Mouse (Mus musculus): ENCODE results near the gene Fam110a. TPM values are rescaled to one million over a fixed set of nuclear protein-coding genes. Genes with fewer than 3 reads are reported as not detected.

Fam110a gene
- polyA plus RNA-seq, 1 experiment from 2014 or later = 29.0 TPM

DNA sequence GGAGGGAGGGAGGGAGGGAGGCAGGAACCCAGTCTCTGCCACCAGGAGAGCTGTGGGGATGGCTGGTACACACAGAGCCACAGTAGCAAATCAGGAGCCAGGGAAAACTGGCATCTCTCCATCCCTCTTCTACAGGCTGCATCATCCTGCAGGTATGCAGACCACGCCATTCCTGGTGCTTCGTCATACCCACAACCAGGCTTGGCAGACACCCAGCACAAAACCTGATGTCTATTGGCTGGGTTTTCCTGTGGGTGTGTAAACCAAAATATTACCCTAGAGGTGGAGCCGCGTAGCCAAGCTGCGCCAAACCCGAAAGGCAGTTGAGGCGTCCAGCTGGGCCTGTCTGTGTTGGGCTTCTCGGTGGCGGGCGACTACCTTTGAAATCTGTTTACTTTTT lies 17.5 kb downstream of the Fam110a start:
- no peaks in the 10 kb centered on the region for H3K36me3 ChIP-seq (ENCODE audit: insufficient read depth, low read length)
- no peak overlapping the region for H3K9ac ChIP-seq (ENCODE audit: low read depth, low read length)
- H3K4me1 ChIP-seq (replicated peaks; ENCODE audit: insufficient read depth, low read length) = peaks cover 19% of the 10 kb centered on the region
- no peak overlapping the region for H3K27ac ChIP-seq
- H3K27me3 ChIP-seq (ENCODE audit: insufficient read depth, low read length) = no peaks in the 10 kb centered on the region
- no peaks in the 10 kb centered on the region for H3K9me3 ChIP-seq (replicated peaks; ENCODE audit: low read length)
- DNase-seq (ENCODE audit: low spot score) = no peak
- no peak for TF ChIP-seq CTCF (IDR thresholded peaks at IDR 0.05; ENCODE audit: low read depth)
- ATAC-seq (replicated peaks; ENCODE audit: low FRiP score, low read depth) = no peak
- WGBS = 67% methylated on average over 10 of the region's 10 CpGs
- H3K4me2 ChIP-seq (ENCODE audit: low read length) = no peak overlapping the region
- H3K4me3 ChIP-seq (replicated peaks; ENCODE audit: low read depth, low read length) = no peak overlapping the region

DNA sequence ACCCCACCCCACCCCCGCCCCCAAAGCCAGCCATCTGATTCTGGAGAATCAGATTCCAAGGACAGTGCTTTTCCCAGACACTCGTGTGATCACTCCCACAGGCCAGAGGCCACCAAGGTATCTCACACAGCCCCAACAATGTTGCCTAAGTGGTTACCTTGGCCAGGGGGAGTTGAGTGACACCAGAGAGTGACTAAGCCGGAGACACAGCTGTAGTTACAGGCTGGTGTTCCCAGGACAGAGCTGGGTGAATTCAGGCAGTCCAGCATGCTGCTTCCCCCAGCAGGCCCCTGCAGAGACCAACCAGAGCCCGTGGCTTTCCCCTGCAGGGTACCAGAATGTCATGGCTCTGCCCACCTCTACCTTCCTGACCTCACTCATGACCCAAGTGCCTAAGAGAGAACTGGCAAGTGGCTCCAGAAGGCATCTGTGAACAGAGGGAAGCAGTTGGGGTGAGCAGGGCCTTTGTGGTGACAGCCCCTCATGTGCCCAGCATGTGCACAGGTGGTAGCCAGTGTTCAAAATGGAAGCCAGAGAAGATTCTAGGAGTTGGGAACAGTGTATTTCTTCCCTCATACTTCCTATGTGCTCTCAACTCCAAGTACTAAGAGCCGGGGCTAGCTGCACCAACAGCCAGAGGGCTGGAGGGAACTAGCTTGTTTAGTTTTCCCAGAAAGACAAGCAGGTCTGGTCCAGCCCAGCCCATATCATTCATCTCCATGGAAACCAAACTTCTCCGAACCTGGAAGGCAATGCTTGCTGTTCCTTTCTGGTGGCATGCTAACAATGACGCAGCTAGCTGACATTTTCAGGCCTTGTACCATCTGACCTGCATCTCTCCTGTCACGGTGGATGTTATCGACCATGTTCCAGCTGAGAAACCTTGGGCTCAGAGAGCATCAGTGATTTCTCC lies 18.5 kb downstream of the Fam110a start:
- H3K9me3 ChIP-seq (replicated peaks; ENCODE audit: low read length) = no peaks in the 10 kb centered on the region
- WGBS = 58% methylated on average over 9 of the region's 9 CpGs
- H3K9ac ChIP-seq (ENCODE audit: low read depth, low read length) = no peak overlapping the region
- no peak for TF ChIP-seq CTCF (IDR thresholded peaks at IDR 0.05; ENCODE audit: low read depth)
- DNase-seq (ENCODE audit: low spot score) (no peak), ATAC-seq (replicated peaks; ENCODE audit: low FRiP score, low read depth) (no peak)
- no peaks in the 10 kb centered on the region for H3K36me3 ChIP-seq (ENCODE audit: insufficient read depth, low read length)
- H3K4me3 ChIP-seq (replicated peaks; ENCODE audit: low read depth, low read length) = no peak overlapping the region
- H3K27me3 ChIP-seq (ENCODE audit: insufficient read depth, low read length) = no peaks in the 10 kb centered on the region
- peaks cover 19% of the 10 kb centered on the region; the same call in 1 of the 2 replicates for H3K4me1 ChIP-seq (replicated peaks; ENCODE audit: insufficient read depth, low read length)
- H3K27ac ChIP-seq = peak overlapping the region; percentile 19; the same call in 1 of the 2 replicates
- no peak overlapping the region for H3K4me2 ChIP-seq (ENCODE audit: low read length)

DNA sequence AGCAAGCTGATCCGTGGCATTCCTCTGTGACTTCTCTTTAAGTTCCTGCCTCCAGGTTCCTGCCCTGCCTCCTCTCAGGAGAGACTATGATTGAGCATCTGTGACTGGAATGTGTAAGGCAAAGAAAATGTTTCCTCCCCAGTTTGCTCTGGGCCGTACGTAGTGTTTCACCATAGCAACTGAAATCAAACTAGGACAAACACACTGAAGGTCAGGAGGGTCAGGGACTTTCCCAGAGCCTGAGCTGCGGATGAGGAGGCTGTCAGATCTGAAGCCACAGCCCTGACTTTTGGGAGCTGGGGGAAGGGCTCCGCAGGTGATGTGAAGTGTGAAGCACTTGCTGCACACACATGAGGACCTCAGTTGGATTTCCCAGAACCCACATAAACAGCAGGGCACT lies 20.7 kb downstream of the Fam110a start:
- WGBS = 20% methylated on average over 5 of the region's 5 CpGs
- peak; percentile 58 for ATAC-seq (replicated peaks; ENCODE audit: low FRiP score, low read depth)
- peaks cover 16% of the 10 kb centered on the region; the same call in 1 of the 2 replicates for H3K4me1 ChIP-seq (replicated peaks; ENCODE audit: insufficient read depth, low read length)

DNA sequence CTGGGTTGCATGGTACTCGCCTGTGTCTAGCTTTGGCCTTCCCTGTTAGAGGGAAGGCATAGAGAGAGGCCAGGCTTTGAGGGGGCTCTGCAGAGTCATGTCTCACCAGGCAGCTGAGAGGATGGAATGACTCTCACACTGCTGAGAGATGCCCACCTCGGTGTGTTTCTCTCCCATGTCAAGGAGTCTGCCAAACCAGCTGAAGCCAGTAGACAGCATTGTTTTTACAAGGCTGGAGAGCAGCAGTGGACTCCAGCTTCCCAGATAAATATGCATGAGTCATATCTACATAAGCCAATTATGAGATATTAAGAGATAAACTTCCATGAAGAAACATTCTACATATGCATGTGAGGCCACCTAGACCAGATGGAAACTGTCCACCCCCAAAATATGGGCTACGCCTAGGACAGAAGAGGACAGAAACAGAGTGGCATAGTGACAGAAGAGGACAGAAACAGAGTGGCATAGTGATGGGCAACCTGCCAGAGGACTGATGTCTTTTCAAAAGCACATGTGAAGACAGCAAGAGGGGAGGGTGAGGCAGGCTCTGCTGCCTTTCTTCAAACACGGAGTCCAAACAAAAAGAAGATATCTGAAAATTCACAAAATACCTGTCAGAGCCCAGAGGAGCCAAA lies 23.4 kb downstream of the Fam110a start:
- Histone ChIP-seq H3K4me2 (ENCODE audit: low read length) (no peak overlapping the region), H3K4me1 (replicated peaks; ENCODE audit: insufficient read depth, low read length) (0 out of 2 replicates have a peak, but pooled peaks cover 7% of the 10 kb centered on the region), H3K36me3 (ENCODE audit: insufficient read depth, low read length) (no peaks in the 10 kb centered on the region), H3K9ac (ENCODE audit: low read depth, low read length) (no peak overlapping the region), H3K27me3 (ENCODE audit: insufficient read depth, low read length) (no peaks in the 10 kb centered on the region), H3K27ac (no peak overlapping the region), H3K9me3 (replicated peaks; ENCODE audit: low read length) (no peaks in the 10 kb centered on the region), H3K4me3 (replicated peaks; ENCODE audit: low read depth, low read length) (no peak overlapping the region)
- WGBS = 73% methylated on average over 4 of the region's 4 CpGs
- DNase-seq (ENCODE audit: low spot score) (no peak), ATAC-seq (replicated peaks; ENCODE audit: low FRiP score, low read depth) (no peak)
- no peak for TF ChIP-seq CTCF (IDR thresholded peaks at IDR 0.05; ENCODE audit: low read depth)

More for the DNA sequence above, 20.7 kb downstream of the Fam110a start:
- no peaks in the 10 kb centered on the region for H3K36me3 ChIP-seq (ENCODE audit: insufficient read depth, low read length)
- H3K9me3 ChIP-seq (replicated peaks; ENCODE audit: low read length) = no peaks in the 10 kb centered on the region
- no peaks in the 10 kb centered on the region for H3K27me3 ChIP-seq (ENCODE audit: insufficient read depth, low read length)
- no peak for TF ChIP-seq CTCF (IDR thresholded peaks at IDR 0.05; ENCODE audit: low read depth)
- H3K9ac ChIP-seq (ENCODE audit: low read depth, low read length) = no peak overlapping the region
- peak; percentile 75 for DNase-seq (ENCODE audit: low spot score)
- no peak overlapping the region for H3K27ac ChIP-seq
- no peak overlapping the region for H3K4me3 ChIP-seq (replicated peaks; ENCODE audit: low read depth, low read length)
- H3K4me2 ChIP-seq (ENCODE audit: low read length) = no peak overlapping the region

DNA sequence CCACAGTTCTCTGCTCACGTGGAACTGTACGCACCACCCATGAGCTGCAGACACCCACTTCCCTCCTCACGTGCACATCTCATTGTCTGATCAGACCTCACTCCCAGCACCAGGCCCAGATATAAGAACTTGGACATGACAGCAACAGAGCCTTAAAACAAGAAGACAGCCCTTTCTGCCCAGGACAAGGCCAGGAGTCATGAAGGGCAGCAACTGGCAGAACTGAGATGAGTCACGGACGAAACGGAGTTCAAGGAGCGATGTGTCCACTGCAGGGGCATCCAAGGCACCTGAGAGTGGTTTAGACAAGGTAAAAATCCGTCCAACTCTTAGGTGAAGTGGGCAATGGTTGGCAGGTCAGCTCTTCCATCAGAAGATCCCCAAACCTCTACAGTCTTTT lies 26.4 kb downstream of the Fam110a start:
- no peak overlapping the region for H3K4me2 ChIP-seq (ENCODE audit: low read length)
- no peaks in the 10 kb centered on the region for H3K4me1 ChIP-seq (replicated peaks; ENCODE audit: insufficient read depth, low read length)
- H3K27me3 ChIP-seq (ENCODE audit: insufficient read depth, low read length) = no peaks in the 10 kb centered on the region
- H3K27ac ChIP-seq = no peak overlapping the region
- no peak overlapping the region for H3K9ac ChIP-seq (ENCODE audit: low read depth, low read length)
- TF ChIP-seq CTCF (IDR thresholded peaks at IDR 0.05; ENCODE audit: low read depth) = no peak
- ATAC-seq (replicated peaks; ENCODE audit: low FRiP score, low read depth) (no peak), DNase-seq (ENCODE audit: low spot score) (no peak)
- H3K4me3 ChIP-seq (replicated peaks; ENCODE audit: low read depth, low read length) = no peak overlapping the region
- 85% methylated on average over 8 of the region's 8 CpGs for WGBS
- no peaks in the 10 kb centered on the region for H3K36me3 ChIP-seq (ENCODE audit: insufficient read depth, low read length)
- H3K9me3 ChIP-seq (replicated peaks; ENCODE audit: low read length) = no peaks in the 10 kb centered on the region

DNA sequence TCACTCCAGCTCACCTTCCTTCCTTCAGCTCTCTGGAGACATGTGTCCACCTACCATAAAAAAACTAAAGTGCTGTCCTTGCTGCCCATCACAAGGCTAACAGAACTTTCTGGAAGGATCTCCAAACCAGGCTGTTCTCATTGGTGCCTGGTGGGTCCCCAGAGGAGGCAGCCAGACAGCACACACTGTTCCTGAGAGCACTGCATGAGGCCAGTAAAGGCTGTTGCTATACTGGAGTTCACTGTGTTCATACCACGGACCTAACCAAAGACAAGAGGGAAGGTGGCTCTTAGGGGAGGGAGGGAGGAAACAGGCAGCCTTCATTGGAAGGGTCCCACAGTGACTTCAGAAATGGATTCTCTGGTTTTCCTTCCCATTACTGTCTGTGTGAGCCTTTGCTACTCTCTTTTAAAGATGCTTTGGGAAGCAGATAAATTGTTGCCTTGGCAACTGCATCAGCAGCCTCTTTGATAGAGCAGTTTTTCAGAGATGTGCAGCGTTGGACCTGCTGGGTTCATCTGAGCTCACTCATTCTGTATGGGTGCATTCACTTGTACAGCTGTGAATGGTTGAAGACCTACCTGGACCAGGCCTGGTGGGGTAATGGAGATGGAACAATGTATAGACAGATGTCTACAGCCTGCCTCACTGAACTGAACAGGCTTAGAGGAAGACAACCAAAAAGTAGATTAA lies 30.8 kb downstream of the Fam110a start:
- TF ChIP-seq CTCF (IDR thresholded peaks at IDR 0.05; ENCODE audit: low read depth) = no peak
- no peak for DNase-seq (ENCODE audit: low spot score)
- ATAC-seq (replicated peaks; ENCODE audit: low FRiP score, low read depth) = no peak
- Histone ChIP-seq H3K4me2 (ENCODE audit: low read length) (no peak overlapping the region), H3K9me3 (replicated peaks; ENCODE audit: low read length) (no peaks in the 10 kb centered on the region), H3K27me3 (ENCODE audit: insufficient read depth, low read length) (no peaks in the 10 kb centered on the region), H3K4me1 (replicated peaks; ENCODE audit: insufficient read depth, low read length) (no peaks in the 10 kb centered on the region), H3K36me3 (ENCODE audit: insufficient read depth, low read length) (no peaks in the 10 kb centered on the region), H3K9ac (ENCODE audit: low read depth, low read length) (no peak overlapping the region), H3K4me3 (replicated peaks; ENCODE audit: low read depth, low read length) (no peak overlapping the region), H3K27ac (no peak overlapping the region)
- WGBS = 75% methylated on average over 2 of the region's 2 CpGs

Data from kidney, postnatal 0 days (tissue).